Mouse (Mus musculus) adipocyte (in vitro differentiated cells): ENCODE results near the gene Eps8l3.
"Not testable (repeated sequence)": the region's sequence is repeated elsewhere in the genome, so short reads cannot be mapped to it uniquely, and the experiment has no call there.

Source experiments
- DNase-seq: peaks from one replicate; pipeline ENCODE4 v3.0.0-alpha.2; 2016; ENCODE audit warnings: low spot score

Eps8l3 gene

DNA sequence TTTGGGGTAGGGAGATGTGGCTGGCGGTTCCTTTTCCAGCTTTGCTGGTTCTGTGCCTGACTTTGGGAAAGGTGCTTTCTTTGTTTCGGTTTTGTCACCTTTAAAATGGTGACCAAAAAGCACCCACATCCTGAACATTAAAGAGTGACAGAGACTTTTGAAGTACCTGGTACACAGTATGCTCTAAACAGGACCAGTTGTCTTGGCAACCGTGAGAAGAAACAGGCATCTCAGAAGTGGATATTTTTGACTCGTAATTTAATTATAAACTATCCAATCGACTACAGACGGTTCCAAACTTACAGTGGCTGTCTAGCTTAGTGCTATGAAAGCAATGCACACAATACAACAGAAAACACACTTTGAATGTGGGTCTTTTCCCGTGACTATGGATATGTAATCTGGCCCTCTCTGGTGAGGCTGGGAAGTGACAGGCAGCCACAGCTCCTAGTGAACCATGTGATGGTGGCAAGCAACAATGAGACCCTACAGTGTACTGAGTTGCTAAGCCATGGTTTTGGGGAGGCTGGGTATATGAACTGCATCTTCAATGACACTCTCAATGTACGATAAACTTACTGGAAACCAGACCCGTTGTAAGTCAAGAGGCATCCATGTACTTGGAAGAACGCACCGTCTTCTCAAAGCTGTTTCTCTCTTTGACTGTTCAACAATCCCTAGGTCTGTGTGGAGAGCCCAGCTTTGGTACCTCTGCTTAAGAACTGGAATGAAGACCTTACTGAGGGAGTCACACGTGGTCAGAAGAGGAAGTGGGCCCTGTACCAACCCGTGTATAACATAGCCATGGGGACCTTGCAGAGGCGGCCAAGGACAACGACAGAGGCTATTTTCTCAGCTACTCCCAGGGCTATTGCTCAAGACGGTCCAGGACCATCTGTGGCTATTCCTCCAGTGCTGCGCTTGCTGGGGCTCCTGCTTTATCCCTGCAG lies 23.5 kb upstream of the Eps8l3 start:
- no peak for DNase-seq

DNA sequence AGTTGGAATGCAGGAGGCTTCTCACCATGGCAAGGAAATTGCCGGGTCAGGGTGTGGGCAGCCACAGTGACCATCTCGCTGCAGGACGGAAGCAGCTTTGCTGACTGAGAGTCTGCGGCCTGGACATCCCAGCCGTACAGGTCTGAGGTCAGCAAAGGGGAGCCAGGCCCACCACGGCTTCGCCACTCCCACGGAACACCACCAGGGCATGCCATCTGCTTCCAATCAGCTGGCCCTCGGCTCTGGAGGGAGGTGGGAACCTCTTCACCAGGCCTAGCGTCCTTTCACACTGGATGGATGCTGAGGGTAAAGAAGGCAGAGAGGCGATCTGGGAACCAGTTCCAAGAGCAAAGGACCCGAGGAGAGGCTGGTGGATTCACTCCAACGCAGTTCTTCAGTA lies 21.7 kb upstream of the Eps8l3 start:
- no peak for DNase-seq

DNA sequence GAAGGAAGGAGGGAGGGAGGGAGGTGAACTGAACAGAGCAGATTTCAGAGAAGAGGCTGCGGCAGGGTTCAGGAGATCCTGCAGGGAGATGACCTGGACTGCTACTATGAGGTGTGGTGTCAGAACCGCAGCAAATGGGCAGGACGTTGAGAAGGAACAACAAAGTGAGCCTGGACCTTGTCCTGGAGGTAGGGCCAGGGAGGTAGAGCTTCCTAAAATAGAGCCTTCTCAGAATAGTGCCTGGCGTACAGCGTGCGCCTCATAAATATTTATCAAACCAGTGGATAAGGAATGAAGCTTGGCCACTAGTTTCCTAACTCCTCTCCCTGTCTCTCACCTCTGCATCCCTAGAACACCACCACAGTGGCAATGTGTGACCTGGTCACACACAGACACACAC lies 19.4 kb upstream of the Eps8l3 start:
- no peak for DNase-seq

DNA sequence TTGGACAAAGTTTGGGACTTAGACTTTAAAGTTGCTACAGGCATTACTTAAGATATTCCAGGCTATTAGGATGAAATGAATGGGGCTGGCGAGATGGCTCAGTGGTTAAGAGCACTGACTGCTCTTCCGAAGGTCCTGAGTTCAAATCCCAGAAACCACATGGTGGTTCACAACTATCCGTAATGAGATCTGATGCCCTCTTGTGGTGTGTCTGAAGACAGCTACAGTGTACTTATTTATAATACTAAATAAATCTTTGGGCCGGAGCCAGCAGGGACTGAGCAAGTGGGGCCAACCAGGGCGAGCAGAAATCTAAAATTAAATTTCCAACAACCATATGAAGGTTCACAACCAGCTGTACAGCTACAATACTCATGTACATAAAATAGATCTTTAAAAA lies 15.5 kb upstream of the Eps8l3 start:
- not testable (repeated sequence) for DNase-seq

DNA sequence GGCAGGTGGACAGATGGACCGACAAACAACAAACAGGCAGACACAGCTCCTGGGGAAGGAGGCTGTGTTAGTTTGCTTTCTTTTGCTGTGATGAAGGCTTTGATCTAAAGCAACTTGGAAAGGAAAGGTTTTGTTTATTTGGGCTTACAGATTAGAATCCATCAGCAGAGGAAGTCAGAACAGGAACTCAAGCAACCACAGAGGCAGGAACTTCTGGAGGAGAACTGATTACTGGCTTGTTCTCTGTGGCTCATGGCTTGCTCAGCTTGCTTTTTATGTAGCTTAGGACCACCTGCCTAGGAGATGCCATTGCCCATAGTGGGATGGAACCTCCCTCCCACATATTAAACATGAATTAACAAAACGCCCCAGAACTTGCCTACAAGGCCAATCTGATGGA lies 14.6 kb upstream of the Eps8l3 start:
- no peak for DNase-seq

GRCm38 (mm10) chr3:107863471-107863870 lies 13.6 kb upstream of the Eps8l3 start:
- no peak for DNase-seq

DNA sequence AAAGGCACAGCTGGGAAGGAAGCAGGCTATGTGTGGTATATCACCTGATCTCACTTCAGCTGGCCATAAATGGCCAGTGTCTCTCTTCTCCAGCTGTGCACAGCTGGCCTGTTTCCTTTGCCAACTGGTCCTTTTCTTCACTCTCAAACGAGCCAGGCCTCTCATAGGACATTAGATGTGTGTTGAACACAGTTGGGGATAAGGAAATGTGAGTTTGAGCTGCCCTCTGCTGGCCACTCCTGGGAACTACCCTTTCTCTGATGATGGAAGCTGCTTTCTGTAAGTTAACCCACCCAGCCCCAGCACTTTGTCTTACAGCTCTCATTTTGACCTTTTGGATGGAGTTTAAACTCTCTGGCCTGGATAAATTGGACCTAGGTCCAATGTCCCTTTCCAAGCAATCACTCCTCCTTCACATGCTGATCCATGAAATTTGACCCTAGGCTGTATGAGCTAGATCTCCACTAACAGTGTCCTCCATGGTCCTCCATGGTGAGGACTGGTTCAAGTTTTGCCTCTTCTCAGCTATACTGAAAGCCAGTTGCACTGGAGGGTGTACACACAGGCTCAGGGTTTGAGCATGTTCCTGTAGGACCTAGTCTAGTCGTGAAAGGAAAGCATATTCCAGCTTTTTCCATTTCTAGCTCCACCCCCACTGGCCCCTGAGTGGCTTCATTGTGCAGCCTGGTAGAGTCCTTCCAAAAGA lies 13.0 kb upstream of the Eps8l3 start:
- peak; percentile 96 for DNase-seq

DNA sequence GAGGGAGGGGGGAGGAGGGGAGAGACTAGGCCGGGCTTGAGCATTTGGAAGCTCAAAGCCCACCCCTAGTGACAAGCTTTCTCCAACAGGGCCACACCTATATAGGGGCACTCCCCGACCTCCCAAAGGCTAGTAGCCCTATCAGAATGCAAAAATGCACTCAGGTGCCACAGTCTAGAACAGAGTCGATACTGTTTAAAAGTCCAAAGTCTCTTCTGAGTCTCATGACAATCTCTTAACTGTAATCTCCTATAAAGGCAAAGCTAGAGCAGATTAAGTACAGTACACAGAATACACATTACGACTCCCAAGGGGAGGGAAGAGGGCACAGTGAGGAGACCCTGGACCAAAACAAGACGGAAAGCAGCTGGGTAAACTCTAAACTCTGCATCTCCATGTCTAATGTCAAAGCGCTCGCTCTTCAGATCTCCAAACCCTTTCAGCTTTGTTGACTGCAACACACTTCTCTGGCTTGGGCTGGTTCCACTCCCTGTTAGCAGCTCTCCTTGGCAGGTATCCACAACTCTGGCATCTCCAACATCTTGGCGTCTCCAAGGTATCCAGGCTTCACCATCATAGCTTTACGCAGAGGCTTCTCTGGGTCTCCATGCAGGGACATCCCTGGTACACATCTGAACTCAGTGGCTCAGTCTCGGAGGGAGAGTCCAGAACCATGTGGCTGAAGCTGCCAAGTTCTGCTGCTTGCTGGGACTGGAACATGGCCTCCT lies 11.5 kb upstream of the Eps8l3 start:
- DNase-seq = no peak

DNA sequence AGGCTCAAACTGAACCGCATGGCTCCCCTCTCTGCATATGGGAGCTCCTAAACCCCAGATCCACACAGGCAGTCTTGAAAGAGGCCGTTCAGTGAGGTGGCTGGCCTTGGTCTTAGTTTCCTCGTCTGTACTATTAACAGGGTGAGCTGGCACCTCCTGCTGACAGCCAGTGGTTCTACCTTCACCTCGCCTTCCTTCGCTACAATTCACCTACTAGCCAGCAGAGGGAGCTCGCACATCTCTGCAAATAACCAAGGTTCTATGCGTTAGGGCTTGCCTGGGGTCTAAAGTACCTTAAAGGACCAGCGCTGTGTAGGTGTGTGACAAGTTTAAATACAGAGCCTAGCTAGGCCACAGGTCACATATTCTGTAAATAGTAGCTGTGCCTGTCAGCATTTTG lies 9.9 kb upstream of the Eps8l3 start:
- peak; percentile 92 for DNase-seq

DNA sequence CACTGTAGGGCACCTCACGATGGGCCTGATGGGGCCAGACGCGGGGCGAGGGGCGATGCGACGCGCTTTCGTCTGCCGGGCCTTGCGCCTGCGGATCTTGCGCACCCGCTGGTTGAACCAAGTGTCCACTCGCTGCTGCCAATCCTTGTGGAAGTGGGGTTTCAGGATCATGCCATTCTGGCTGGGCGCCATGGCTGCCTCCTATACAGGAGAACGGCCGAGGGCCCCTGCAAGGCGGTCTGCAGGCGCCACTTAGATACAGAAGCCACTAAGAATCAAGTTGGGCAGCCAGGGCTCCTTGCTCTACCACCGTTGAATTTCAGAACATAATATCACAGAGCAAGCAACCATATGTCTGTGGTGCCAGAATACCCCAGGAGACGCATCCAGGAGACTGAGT lies 8.6 kb upstream of the Eps8l3 start:
- no peak for DNase-seq

- no peak for DNase-seq
Observed at GRCm38 (mm10) chr3:107869097-107869496, 7.9 kb upstream of the Eps8l3 start.

DNA sequence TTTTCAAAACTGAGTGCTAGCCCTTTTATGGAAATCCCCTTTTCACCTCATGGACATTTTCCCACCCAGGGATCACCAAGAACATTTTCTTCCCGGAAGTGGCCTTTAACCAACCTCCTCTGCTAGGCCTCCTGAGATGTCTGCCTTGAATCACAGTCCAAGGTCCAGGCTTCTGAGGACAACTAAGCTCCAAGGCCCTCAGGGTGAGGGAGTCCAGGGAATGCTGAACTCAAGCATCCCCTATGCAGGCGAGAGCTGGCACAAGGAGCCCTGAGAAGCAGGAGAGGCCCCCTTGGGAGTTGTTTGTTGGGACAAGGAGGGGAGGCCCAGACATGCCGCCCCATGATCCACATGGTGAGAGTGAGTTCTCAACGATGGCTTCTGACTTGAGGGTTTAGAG lies 7.1 kb upstream of the Eps8l3 start:
- DNase-seq = no peak

DNA sequence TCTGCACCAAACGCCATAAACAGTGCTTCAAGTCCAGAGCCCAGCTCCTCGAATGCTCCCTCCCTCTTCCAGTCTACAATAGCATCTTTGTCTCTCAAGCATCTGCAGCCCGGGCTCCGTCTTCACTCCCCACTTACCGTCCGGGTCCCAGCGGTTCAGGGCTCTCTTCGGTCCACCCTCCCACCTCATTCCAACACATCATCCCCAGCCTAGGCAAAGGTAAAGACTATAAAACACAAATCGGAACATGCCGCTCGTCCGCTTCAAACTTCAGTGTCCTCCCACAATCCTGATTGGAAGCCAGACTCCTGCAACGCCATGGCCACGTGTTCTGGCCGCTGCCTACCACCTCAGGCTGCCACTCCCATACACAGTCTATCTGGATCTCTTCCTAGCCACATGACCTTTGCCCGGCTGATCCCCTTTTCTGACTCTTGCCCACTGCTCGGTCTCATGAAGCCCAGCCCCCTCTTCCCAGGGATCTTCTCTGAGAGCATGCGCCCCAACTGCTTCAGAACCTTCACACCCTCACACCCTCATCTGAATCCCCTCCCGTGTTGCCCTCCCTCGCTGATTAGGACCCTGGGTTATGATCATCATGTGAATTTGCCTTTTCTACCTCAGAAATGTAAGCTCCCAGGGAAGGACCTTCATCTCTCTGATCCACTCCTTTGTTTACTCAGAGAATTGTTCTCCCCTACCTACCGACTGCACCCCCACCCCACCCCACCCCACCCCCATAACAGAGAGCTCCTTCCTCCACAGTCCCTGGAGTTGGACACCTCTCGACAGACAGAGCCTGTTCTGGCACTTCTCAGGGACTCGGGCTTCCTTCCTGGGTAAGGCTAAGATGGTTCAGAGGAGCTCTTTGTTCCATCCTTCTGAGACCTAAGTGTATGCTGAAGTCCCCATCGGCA lies 3.4 kb upstream of the Eps8l3 start:
- no peak for DNase-seq

GRCm38 (mm10) chr3:107875231-107875630 lies 1.8 kb upstream of the Eps8l3 start:
- no peak for DNase-seq

DNA sequence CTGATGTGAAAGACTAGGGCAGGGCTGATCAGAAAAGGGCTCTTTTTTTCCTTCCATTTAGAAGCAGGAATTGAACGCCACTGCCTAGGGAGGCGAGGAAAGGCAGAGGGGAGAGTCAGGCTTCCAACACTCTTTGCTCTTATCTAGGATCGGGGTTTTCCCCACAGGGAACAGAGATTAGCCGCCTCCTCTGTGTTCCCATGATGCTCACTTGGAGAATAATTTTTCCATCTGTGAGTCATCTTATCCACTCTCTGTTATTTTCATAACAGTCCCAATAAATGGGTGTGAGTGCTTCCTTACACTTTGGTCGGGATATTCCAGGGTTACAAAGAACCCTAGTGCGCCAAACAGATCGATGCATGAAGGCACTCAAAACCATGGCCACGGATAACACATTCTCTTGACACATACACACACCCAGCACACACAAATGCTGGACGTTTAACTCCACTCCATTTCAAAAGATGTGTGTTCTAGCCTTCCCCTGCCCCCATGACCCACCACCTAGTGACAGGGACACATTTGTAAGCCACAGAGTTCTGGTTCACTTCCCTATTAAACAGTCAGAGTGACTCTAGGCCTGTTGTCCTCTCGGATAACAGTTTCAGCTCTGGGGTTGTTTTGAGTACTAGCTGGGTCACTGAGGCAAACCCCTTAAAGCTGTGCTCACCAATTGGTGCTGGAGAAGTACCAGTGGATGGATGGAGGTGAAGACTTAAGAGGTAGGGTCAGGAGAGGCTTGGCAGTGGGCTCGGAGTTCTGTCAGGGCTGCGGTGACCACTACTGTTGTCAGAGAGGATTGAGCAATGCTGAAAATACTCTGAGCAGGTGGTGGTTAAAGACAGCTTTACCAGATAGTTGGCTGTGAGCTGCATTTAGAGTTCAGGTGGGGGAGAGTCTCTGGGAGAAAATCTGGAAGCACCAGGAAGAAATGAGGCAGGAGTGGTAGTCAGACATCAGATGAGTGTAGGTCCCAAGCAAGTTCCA lies 1.0 kb downstream of the Eps8l3 start:
- DNase-seq = no peak

- peak; percentile 91 for DNase-seq
Observed at GRCm38 (mm10) chr3:107887674-107888495, 10.9 kb downstream of the Eps8l3 start.

- DNase-seq = not testable (repeated sequence)
Observed at GRCm38 (mm10) chr3:107889236-107889635, 12.2 kb downstream of the Eps8l3 start.

DNA sequence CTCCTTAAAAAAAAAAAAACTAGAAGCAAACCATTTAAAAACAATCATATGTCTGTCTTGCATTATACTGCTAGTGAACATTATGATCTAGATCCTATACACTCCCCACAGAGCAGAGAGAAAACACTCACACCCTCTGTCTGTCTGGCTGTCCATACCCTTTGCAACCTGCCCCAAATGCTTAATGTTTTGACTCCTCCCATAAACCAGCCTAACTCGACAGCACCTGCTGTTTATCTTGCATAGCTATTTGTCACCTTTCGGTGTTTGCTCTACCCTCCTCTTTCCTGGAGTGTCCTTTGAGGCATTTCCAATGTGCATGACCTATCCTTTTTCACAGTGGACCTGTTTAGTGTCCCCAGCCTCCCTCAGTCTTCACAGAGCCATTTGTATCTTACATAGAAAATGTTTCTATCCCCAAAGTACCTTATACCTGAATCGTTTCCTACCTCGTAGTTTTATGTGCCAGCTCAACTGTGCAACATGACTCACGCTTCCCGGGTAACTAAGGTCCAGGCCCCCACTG lies 18.2 kb downstream of the Eps8l3 start:
- no peak for DNase-seq
